Mouse (Mus musculus) spleen, adult 2 months (tissue): ENCODE measurements around the gene E330034G19Rik. TPM values are rescaled to one million over a fixed set of nuclear protein-coding genes. Genes with fewer than 3 reads are reported as not detected.
A peak's percentile ranks its signal among the peaks of the same experiment; 100 is the strongest.

ENCODE experiments used
- DNase-seq, 2 experiments: peaks; one replicate each; pipeline versions ENCODE4 v3.0.0 to v3.0.0-alpha.2; 2012 to 2021; ENCODE audit warnings: low spot score in 2 of 2, low read depth in 1 of 2
- H3K27ac ChIP-seq: fragments of 200-500 bp; 2 replicates; pipeline ENCODE4 v1.5.1; 2012; ENCODE audit warnings: low read length, inconsistent platforms; ENCODE audit not compliant: insufficient read depth
- H3K27me3 ChIP-seq: fragments of 200-500 bp; 2 replicates; pipeline ENCODE4 v1.6.1; 2012; ENCODE audit warnings: mild to moderate bottlenecking, moderate library complexity, low read length, inconsistent platforms; ENCODE audit not compliant: control insufficient read depth, insufficient read depth
- H3K36me3 ChIP-seq: fragments of 200-500 bp; 2 replicates; pipeline ENCODE4 v1.6.1; 2012; ENCODE audit warnings: mild to moderate bottlenecking, low read length, inconsistent platforms; ENCODE audit not compliant: control insufficient read depth, insufficient read depth
- H3K4me1 ChIP-seq: fragments of 200-500 bp; 2 replicates; pipeline ENCODE4 v1.6.1; 2011; ENCODE audit warnings: inconsistent platforms; ENCODE audit not compliant: control insufficient read depth, insufficient read depth, insufficient read length
- H3K4me3 ChIP-seq: fragments of 200-500 bp; 2 replicates; pipeline ENCODE4 v1.5.1; 2011; ENCODE audit warnings: mild to moderate bottlenecking, inconsistent platforms; ENCODE audit not compliant: insufficient read depth, insufficient read length; ENCODE audit errors: extremely low read depth
- CTCF ChIP-seq: fragments of 200-500 bp; IDR thresholded peaks from 2 replicates; pipeline ENCODE4 v1.5.1; 2011; ENCODE audit warnings: mild to moderate bottlenecking, inconsistent platforms; ENCODE audit not compliant: insufficient read depth, insufficient read length, insufficient replicate concordance; ENCODE audit errors: extremely low read depth
- POLR2A ChIP-seq: fragments of 200-500 bp; IDR thresholded peaks from 2 replicates; pipeline ENCODE4 v1.6.1; 2011; ENCODE audit warnings: low read depth, low read length, inconsistent platforms
- WGBS: fragments of 180-500 bp; shearing (Covaris S2); methylation state at CpG from one replicate; pipeline ENCODE4 v1.1.7; 2018; 5-methylcytosine and 5-hydroxymethylcytosine counted together
- polyA plus RNA-seq: library from polyadenylated mRNA; depleted of rRNA; stranded (reverse); fragments of >200 nt; gene quantifications from 2 replicates; pipeline ENCODE4 v1.2.3, GENCODE M21; 2012; rRNA removed

E330034G19Rik gene
- not detected in 2 replicates for polyA plus RNA-seq

- no peak within 1 kb of the TSS for H3K4me3 ChIP-seq
- H3K27ac ChIP-seq, result no peak within 1 kb of the TSS
- 46% methylated on average over 3 of the region's 3 CpGs for WGBS
- H3K4me1 ChIP-seq, result no peaks in the 10 kb centered on the region
- H3K27me3 ChIP-seq, result no peaks in the 10 kb centered on the region
- TF ChIP-seq POLR2A, result no peak
- no peak for TF ChIP-seq CTCF
- H3K36me3 ChIP-seq, result no peaks in the 10 kb centered on the region
- no peak for DNase-seq
Observed at GRCm38 (mm10) chr14:24292914-24293313, at the start of gene E330034G19Rik. TSS of gene E330034G19Rik (plus strand) at chr14:24293214.

DNA sequence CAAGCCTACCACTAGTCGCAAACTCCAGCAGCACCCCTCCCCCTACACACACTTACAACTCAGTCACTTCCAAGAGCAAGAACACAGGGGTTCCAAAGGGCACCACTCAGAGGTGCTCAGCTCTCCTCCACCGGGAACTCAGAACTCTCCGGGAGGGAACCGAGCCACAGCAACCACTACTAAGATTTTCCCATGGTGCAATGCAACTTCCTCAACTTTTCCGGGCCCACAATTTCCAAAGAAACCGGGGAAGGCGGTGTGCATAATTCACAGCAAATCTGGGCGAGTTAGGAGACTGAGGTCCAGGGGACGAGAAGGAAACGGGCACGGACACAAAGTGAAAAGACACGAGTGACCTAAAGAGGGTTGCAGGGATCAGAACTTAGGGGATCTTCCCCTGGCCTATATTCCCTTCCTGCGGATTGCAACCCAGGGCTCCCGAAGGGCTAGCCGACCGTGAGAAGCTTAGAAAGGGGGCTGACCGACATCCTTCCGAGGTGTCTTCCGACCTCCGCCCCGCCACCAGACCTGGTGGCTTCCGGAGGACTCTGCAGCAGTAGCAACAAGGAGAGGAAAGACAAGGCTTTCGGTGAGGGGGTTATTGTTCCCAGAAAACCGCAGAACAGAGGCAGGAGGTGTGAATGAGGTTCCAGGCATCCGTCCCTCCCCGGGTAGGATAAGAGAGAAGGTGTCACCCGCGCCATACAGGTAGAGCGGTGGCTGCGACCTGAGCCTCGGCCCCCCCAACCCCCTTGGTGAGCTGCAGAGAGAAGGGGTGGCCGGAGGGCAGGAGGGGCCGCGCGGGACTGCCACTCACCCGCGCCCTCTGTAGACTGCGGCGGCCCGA, 48.5 kb upstream of the E330034G19Rik start:
- 6% methylated on average over 38 of the region's 40 CpGs for WGBS
- DNase-seq, result no peak
- no peaks in the 10 kb centered on the region for H3K36me3 ChIP-seq
- H3K27ac ChIP-seq, result peak overlapping the region; percentile 14
- no peak for TF ChIP-seq POLR2A
- no peak for TF ChIP-seq CTCF
- H3K27me3 ChIP-seq, result peaks cover 14% of the 10 kb centered on the region
- no peaks in the 10 kb centered on the region; the same call in 1 of the 2 replicates for H3K4me1 ChIP-seq
- H3K4me3 ChIP-seq, result peak overlapping the region; percentile 39

DNA sequence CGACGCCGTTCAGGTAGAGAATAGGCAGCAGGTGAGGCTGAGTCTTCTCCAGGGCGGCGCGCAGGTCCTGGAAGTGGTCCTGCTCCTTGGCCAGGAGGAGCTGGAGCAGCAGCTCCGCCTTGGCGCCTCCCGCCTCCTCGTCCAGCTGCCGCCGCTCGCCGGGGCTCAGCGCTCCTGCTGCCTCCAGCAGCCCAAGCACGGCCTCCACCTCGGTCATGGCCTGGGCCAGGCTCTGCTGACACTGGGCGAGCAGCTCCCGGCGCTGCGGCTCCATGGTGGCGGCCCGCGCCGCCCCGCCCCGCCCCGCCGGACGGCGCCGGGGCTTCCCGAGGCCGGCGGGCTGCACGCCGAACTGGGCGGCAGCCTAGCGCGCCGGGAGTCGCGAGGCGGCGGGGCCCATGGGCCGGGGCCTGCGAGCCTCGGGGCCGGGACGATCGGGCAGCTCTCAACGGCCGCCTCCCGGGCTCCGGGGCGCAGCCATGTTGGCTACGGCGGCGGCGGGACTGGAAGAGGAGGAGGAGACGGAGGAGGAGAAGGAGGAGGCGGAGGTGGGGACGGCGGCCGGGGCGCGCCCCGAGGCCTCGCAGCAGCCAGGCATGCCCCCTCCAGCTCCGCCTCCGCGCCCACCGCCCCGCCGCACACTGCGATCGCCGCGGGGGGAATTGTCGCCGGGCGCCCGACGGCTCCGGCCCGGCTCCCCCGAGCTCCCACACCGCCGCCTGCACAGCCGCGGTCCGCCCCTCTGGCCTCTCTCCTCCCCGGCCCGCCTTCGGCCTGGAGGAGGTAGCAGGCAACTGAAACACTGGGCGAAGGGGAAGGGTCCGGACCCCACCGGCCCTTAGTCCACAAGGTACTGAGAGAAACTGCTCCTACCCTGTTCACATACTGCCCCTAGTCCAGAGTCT, 47.6 kb upstream of the E330034G19Rik start, which contains the start of gene Dlg5:
Dlg5 (minus strand) TSS at position 744 of the 905 bp plus-strand sequence.
- H3K27me3 ChIP-seq, result peaks cover 14% of the 10 kb centered on the region

GRCm38 (mm10) chr14:24249926-24250325, 43.1 kb upstream of the E330034G19Rik start:
- H3K4me3 ChIP-seq, result no peak overlapping the region
- no peaks in the 10 kb centered on the region; the same call in 1 of the 2 replicates for H3K4me1 ChIP-seq
- no peaks in the 10 kb centered on the region for H3K36me3 ChIP-seq
- peaks cover 10% of the 10 kb centered on the region for H3K27me3 ChIP-seq
- WGBS, result 32% methylated on average over 2 of the region's 2 CpGs
- no peak overlapping the region for H3K27ac ChIP-seq
- TF ChIP-seq POLR2A (no peak), CTCF (no peak)
- no peak for DNase-seq

More for the DNA sequence above, 47.6 kb upstream of the E330034G19Rik start, which contains the start of gene Dlg5:
- peak within 1 kb of the TSS; percentile 39 for H3K4me3 ChIP-seq
- DNase-seq, result no peak
- no peaks in the 10 kb centered on the region; the same call in 1 of the 2 replicates for H3K4me1 ChIP-seq
- 1% methylated on average over 83 of the region's 98 CpGs for WGBS
- H3K36me3 ChIP-seq, result no peaks in the 10 kb centered on the region
- H3K27ac ChIP-seq, result peak within 1 kb of the TSS; percentile 35
- TF ChIP-seq CTCF (no peak), POLR2A (no peak)

DNA sequence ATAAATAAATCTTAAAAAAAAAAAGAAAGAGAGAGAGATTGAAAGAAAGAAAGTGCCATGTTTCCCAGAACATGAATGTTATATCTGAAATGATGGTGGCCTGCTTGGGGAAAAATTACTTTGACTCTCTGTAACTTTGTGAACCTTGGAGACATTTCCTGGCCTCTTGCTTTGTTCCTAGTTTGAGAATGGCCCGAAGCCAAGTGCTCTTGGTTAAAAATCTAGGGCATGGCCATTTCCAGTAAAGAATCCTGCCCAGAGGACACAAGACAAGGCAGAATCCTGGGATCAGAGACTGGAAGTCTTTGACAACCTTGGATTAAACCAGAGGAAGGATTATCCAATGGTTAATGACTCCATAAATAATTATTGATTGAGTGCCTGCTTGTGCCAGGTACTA, 41.7 kb upstream of the E330034G19Rik start:
- TF ChIP-seq POLR2A (no peak), CTCF (no peak)
- no peak overlapping the region for H3K27ac ChIP-seq
- no peak overlapping the region for H3K4me3 ChIP-seq
- H3K4me1 ChIP-seq, result no peaks in the 10 kb centered on the region
- H3K27me3 ChIP-seq, result no peaks in the 10 kb centered on the region
- no peak for DNase-seq
- 81% methylated on average over 1 of the region's 1 CpGs for WGBS
- no peaks in the 10 kb centered on the region for H3K36me3 ChIP-seq

DNA sequence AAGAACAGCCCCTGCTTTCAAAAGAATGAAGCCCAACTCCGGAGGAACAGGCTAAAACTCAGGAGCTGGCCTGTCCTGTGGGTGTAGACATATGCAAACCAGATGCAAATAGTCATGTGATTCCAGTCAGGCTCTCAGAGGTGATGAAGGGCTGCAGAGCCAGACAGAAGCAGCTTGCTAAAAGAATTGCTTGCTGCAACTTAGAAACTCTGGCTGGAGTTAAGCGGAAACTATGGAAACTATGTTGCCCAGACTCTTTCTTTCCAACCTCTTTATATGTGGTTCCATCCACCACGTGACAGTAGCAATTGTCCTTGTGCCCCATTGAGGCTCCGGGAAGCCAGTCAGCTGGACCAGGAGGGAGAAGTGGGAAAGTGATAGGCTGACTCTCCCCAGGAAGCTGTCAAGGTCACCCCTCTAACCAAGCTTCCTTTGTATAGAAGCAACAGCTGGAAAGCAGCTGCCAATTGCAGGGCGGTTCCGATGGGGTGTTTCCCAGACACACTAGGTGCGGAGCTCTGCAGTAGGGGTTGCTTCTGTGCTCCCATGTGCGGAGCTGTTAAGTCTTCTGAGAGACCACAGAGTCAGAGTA, 39.3 kb upstream of the E330034G19Rik start:
- no peak for DNase-seq
- H3K27ac ChIP-seq, result no peak overlapping the region
- no peaks in the 10 kb centered on the region for H3K36me3 ChIP-seq
- 16% methylated on average over 8 of the region's 8 CpGs for WGBS
- no peak for TF ChIP-seq CTCF
- TF ChIP-seq POLR2A, result no peak
- no peaks in the 10 kb centered on the region for H3K27me3 ChIP-seq
- no peaks in the 10 kb centered on the region for H3K4me1 ChIP-seq
- no peak overlapping the region for H3K4me3 ChIP-seq
